Mouse (Mus musculus): Measurements from ENCODE around the gene Alg10b. TPM values are rescaled to one million over a fixed set of nuclear protein-coding genes. Genes with fewer than 3 reads are reported as not detected.
"Not testable (repeated sequence)": the region's sequence is repeated elsewhere in the genome, so short reads cannot be mapped to it uniquely, and the experiment has no call there.

The Alg10b gene
- 49.2 and 53.5 TPM in 2 replicates for polyA plus RNA-seq (2016; fragmentation: Nextera tagmentation; extraction: Ambion mirVana)

GRCm38 (mm10) chr15:90223969-90224750, at the start of gene Alg10b:
Gene Alg10b, plus strand, starts transcription at chr15:90224311.
- Histone ChIP-seq H3K27me3 (no peaks in the 10 kb centered on the region), H3K9me3 (replicated peaks) (no peaks in the 10 kb centered on the region), H3K4me3 (peak within 1 kb of the TSS; percentile 86), H3K9ac (peak within 1 kb of the TSS; percentile 94), H3K4me2 (replicated peaks) (peak within 1 kb of the TSS; percentile 73), H3K27ac (peak within 1 kb of the TSS; percentile 87), H3K36me3 (peaks cover 25% of the 10 kb centered on the region), H3K4me1 (peaks cover 13% of the 10 kb centered on the region)
- peak; percentile 100 for ATAC-seq (ENCODE audit: low FRiP score)
- under 1% methylated on average over 40 of the region's 59 CpGs for WGBS

- not testable (repeated sequence) for H3K4me3 ChIP-seq; H3K27me3 ChIP-seq; H3K9me3 ChIP-seq (replicated peaks); H3K4me1 ChIP-seq; ATAC-seq (ENCODE audit: low FRiP score); H3K36me3 ChIP-seq; H3K9ac ChIP-seq; H3K27ac ChIP-seq; H3K4me2 ChIP-seq (replicated peaks)
- 73% methylated on average over 8 of the region's 8 CpGs for WGBS
Observed at GRCm38 (mm10) chr15:90183108-90183507, 41.0 kb upstream of the Alg10b start.

GRCm38 (mm10) chr15:90183511-90183910, 40.6 kb upstream of the Alg10b start:
- WGBS: 88% methylated on average over 6 of the region's 6 CpGs
- Histone ChIP-seq H3K27me3 (no peaks in the 10 kb centered on the region), H3K4me2 (replicated peaks) (no peak overlapping the region), H3K4me3 (no peak overlapping the region), H3K9ac (no peak overlapping the region), H3K27ac (no peak overlapping the region), H3K9me3 (replicated peaks) (no peaks in the 10 kb centered on the region), H3K4me1 (no peaks in the 10 kb centered on the region), H3K36me3 (no peaks in the 10 kb centered on the region)
- ATAC-seq (ENCODE audit: low FRiP score): no peak

GRCm38 (mm10) chr15:90184743-90185142, 39.4 kb upstream of the Alg10b start:
- Histone ChIP-seq H3K9me3 (replicated peaks) (no peaks in the 10 kb centered on the region), H3K4me2 (replicated peaks) (no peak overlapping the region), H3K27me3 (no peaks in the 10 kb centered on the region), H3K27ac (no peak overlapping the region), H3K36me3 (no peaks in the 10 kb centered on the region), H3K9ac (no peak overlapping the region), H3K4me3 (no peak overlapping the region), H3K4me1 (no peaks in the 10 kb centered on the region)
- 95% methylated on average over 3 of the region's 3 CpGs for WGBS
- no peak for ATAC-seq (ENCODE audit: low FRiP score)

GRCm38 (mm10) chr15:90189477-90189876, 34.6 kb upstream of the Alg10b start:
- Histone ChIP-seq H3K4me2 (replicated peaks) (no peak overlapping the region), H3K9ac (no peak overlapping the region), H3K36me3 (no peaks in the 10 kb centered on the region), H3K27me3 (no peaks in the 10 kb centered on the region), H3K27ac (no peak overlapping the region), H3K9me3 (replicated peaks) (no peaks in the 10 kb centered on the region), H3K4me3 (no peak overlapping the region), H3K4me1 (no peaks in the 10 kb centered on the region)
- WGBS: 85% methylated on average over 9 of the region's 9 CpGs
- ATAC-seq (ENCODE audit: low FRiP score): no peak

GRCm38 (mm10) chr15:90213946-90214345, 10.2 kb upstream of the Alg10b start:
- 82% methylated on average over 8 of the region's 8 CpGs for WGBS
- Histone ChIP-seq H3K4me2 (replicated peaks) (no peak overlapping the region), H3K27me3 (no peaks in the 10 kb centered on the region), H3K36me3 (no peaks in the 10 kb centered on the region), H3K9me3 (replicated peaks) (no peaks in the 10 kb centered on the region), H3K9ac (no peak overlapping the region), H3K4me1 (no peaks in the 10 kb centered on the region), H3K4me3 (no peak overlapping the region), H3K27ac (no peak overlapping the region)
- ATAC-seq (ENCODE audit: low FRiP score): no peak

- no peaks in the 10 kb centered on the region for H3K27me3 ChIP-seq
- H3K9me3 ChIP-seq (replicated peaks): no peaks in the 10 kb centered on the region
- H3K4me1 ChIP-seq: no peaks in the 10 kb centered on the region
- H3K4me2 ChIP-seq (replicated peaks): no peak overlapping the region
- no peak overlapping the region for H3K27ac ChIP-seq
- no peaks in the 10 kb centered on the region for H3K36me3 ChIP-seq
- H3K4me3 ChIP-seq: no peak overlapping the region
- H3K9ac ChIP-seq: no peak overlapping the region
- WGBS: 16% methylated on average over 6 of the region's 6 CpGs
- no peak for ATAC-seq (ENCODE audit: low FRiP score)
Observed at GRCm38 (mm10) chr15:90214913-90215312, 9.2 kb upstream of the Alg10b start.

- Histone ChIP-seq H3K9ac (no peak overlapping the region), H3K4me2 (replicated peaks) (peak overlapping the region; percentile 73), H3K4me3 (peak overlapping the region; percentile 86), H3K27ac (no peak overlapping the region), H3K27me3 (no peaks in the 10 kb centered on the region), H3K9me3 (replicated peaks) (no peaks in the 10 kb centered on the region), H3K36me3 (peaks cover 33% of the 10 kb centered on the region), H3K4me1 (peaks cover 13% of the 10 kb centered on the region)
- no peak for ATAC-seq (ENCODE audit: low FRiP score)
- WGBS: 67% methylated on average over 4 of the region's 4 CpGs
Observed at GRCm38 (mm10) chr15:90225058-90225575, 1.0 kb downstream of the Alg10b start.

GRCm38 (mm10) chr15:90237657-90238056, 13.5 kb downstream of the Alg10b start:
- WGBS: 40% methylated on average over 2 of the region's 2 CpGs

GRCm38 (mm10) chr15:90244081-90244480, 20.0 kb downstream of the Alg10b start:
- no peaks in the 10 kb centered on the region for H3K4me1 ChIP-seq
- no peaks in the 10 kb centered on the region for H3K9me3 ChIP-seq (replicated peaks)
- H3K27ac ChIP-seq: no peak overlapping the region
- no peak overlapping the region for H3K9ac ChIP-seq
- no peaks in the 10 kb centered on the region for H3K27me3 ChIP-seq
- WGBS: 84% methylated on average over 5 of the region's 5 CpGs
- H3K4me3 ChIP-seq: no peak overlapping the region
- no peaks in the 10 kb centered on the region for H3K36me3 ChIP-seq
- no peak for ATAC-seq (ENCODE audit: low FRiP score)
- no peak overlapping the region for H3K4me2 ChIP-seq (replicated peaks)

More at GRCm38 (mm10) chr15:90237657-90238056, 13.5 kb downstream of the Alg10b start:
- no peak for ATAC-seq (ENCODE audit: low FRiP score)
- Histone ChIP-seq H3K27ac (no peak overlapping the region), H3K4me1 (no peaks in the 10 kb centered on the region), H3K27me3 (no peaks in the 10 kb centered on the region), H3K4me3 (no peak overlapping the region), H3K9ac (no peak overlapping the region), H3K36me3 (peaks cover 11% of the 10 kb centered on the region; the same call in 1 of the 2 replicates), H3K9me3 (replicated peaks) (no peaks in the 10 kb centered on the region), H3K4me2 (replicated peaks) (no peak overlapping the region)

GRCm38 (mm10) chr15:90249694-90250093, 25.6 kb downstream of the Alg10b start:
- Histone ChIP-seq H3K4me2 (replicated peaks) (no peak overlapping the region), H3K27ac (no peak overlapping the region), H3K4me1 (no peaks in the 10 kb centered on the region), H3K9me3 (replicated peaks) (no peaks in the 10 kb centered on the region), H3K4me3 (no peak overlapping the region), H3K9ac (no peak overlapping the region), H3K27me3 (no peaks in the 10 kb centered on the region), H3K36me3 (no peaks in the 10 kb centered on the region)
- ATAC-seq (ENCODE audit: low FRiP score): no peak
- 55% methylated on average over 3 of the region's 3 CpGs for WGBS

- Histone ChIP-seq H3K27me3 (no peaks in the 10 kb centered on the region), H3K9ac (no peak overlapping the region), H3K4me1 (no peaks in the 10 kb centered on the region), H3K27ac (no peak overlapping the region), H3K36me3 (no peaks in the 10 kb centered on the region), H3K9me3 (replicated peaks) (no peaks in the 10 kb centered on the region), H3K4me3 (no peak overlapping the region), H3K4me2 (replicated peaks) (no peak overlapping the region)
- no peak for ATAC-seq (ENCODE audit: low FRiP score)
- 89% methylated on average over 7 of the region's 7 CpGs for WGBS
Observed at GRCm38 (mm10) chr15:90282876-90283275, 58.8 kb downstream of the Alg10b start.
